Comparison of ENCODE assay signal across 24 mouse cellular contexts in the genomic region with DNA sequence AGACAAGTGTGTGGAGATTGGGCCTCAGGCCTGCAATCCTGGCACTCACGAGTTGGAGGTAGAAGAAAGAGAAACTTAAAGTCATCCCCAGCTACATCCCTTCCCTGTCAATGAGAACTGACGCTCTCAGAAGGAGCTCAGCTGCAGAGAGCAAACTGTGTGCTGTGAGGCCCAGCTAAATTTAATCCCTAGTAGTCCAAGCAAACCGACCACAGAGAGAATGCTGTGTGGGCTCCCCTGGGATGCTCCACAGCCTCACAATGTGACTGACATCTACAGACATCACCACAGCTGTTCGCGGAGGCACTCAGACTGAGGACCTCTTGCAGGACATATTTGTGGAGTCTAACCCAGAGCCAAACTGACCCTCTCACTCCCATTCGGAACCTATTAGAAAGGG. TPM values are rescaled to one million over a fixed set of nuclear protein-coding genes. Genes with fewer than 3 reads are reported as not detected.
A peak's percentile ranks its signal among the peaks of the same experiment; 100 is the strongest.
DNase-seq lines count a peak whose midpoint lies in the region; ATAC-seq lines count a peak whose summit lies in the region.
"Had no signal": no experiment of that assay in that cellular context is flagged by ENCODE, and none has a peak within 500 bp of the region (broad histone marks: within the 10 kb centered on the region; RNA-seq: fewer than 3 reads in every experiment).

No protein-coding gene starts in this region.

- no peak overlapping the region for H3K4me3 ChIP-seq in embryonic facial prominence, embryonic 14.5 days (ENCODE audit: low read depth, low read length)
- H3K4me3 ChIP-seq in embryonic facial prominence, embryonic 10.5 days = no peak overlapping the region
- no peak overlapping the region for H3K4me3 ChIP-seq in heart, embryonic 11.5 days (ENCODE audit: low read depth, low read length)
- H3K4me3 ChIP-seq in midbrain, embryonic 12.5 days = no peak overlapping the region
- no peak overlapping the region for H3K4me3 ChIP-seq in midbrain, embryonic 15.5 days
- H3K4me3 ChIP-seq: embryonic facial prominence, embryonic 13.5 days; forebrain, embryonic 13.5 days; forebrain, embryonic 15.5 days had no signal

- no peaks in the 10 kb centered on the region for H3K9me3 ChIP-seq in embryonic facial prominence, embryonic 14.5 days (ENCODE audit: control insufficient read depth, low read length)
- H3K9me3 ChIP-seq in embryonic facial prominence, embryonic 10.5 days = no peaks in the 10 kb centered on the region
- no peaks in the 10 kb centered on the region for H3K9me3 ChIP-seq in heart, embryonic 11.5 days (replicated peaks; ENCODE audit: control insufficient read depth, low read length)
- no peaks in the 10 kb centered on the region for H3K9me3 ChIP-seq in midbrain, embryonic 12.5 days
- H3K9me3 ChIP-seq in midbrain, embryonic 15.5 days = no peaks in the 10 kb centered on the region
- H3K9me3 ChIP-seq: embryonic facial prominence, embryonic 13.5 days; forebrain, embryonic 13.5 days; forebrain, embryonic 15.5 days; G1E had no signal

- no peaks in the 10 kb centered on the region for H3K27me3 ChIP-seq in embryonic facial prominence, embryonic 14.5 days (replicated peaks; ENCODE audit: control insufficient read depth, insufficient read depth, low read length)
- H3K27me3 ChIP-seq in embryonic facial prominence, embryonic 10.5 days (replicated peaks; ENCODE audit: low read depth, poor library complexity, severe bottlenecking) = no peaks in the 10 kb centered on the region
- no peaks in the 10 kb centered on the region for H3K27me3 ChIP-seq in heart, embryonic 11.5 days (ENCODE audit: control insufficient read depth, insufficient read depth, low read length)
- no peaks in the 10 kb centered on the region for H3K27me3 ChIP-seq in midbrain, embryonic 12.5 days
- no peaks in the 10 kb centered on the region for H3K27me3 ChIP-seq in midbrain, embryonic 15.5 days (replicated peaks)
- H3K27me3 ChIP-seq: CH12.LX; embryonic facial prominence, embryonic 13.5 days; forebrain, embryonic 13.5 days; forebrain, embryonic 15.5 days; Patski had no signal

- H3K9ac ChIP-seq in embryonic facial prominence, embryonic 14.5 days (ENCODE audit: low read depth, low read length) = no peak overlapping the region
- no peak overlapping the region for H3K9ac ChIP-seq in heart, embryonic 11.5 days (ENCODE audit: low read depth, low read length)
- no peak overlapping the region for H3K9ac ChIP-seq in midbrain, embryonic 12.5 days (replicated peaks)
- H3K9ac ChIP-seq in midbrain, embryonic 15.5 days = no peak overlapping the region
- H3K9ac ChIP-seq: embryonic facial prominence, embryonic 13.5 days; forebrain, embryonic 13.5 days; forebrain, embryonic 15.5 days; forebrain, postnatal 0 days had no signal

- WGBS in embryonic facial prominence, embryonic 14.5 days = 76% methylated on average over 6 of the region's 6 CpGs
- 87% methylated on average over 6 of the region's 6 CpGs for WGBS in embryonic facial prominence, embryonic 10.5 days
- WGBS in heart, embryonic 11.5 days (ENCODE audit: insufficient replicate concordance) = 82% methylated on average over 6 of the region's 6 CpGs
- WGBS in midbrain, embryonic 12.5 days = 83% methylated on average over 6 of the region's 6 CpGs
- WGBS in midbrain, embryonic 15.5 days = 82% methylated on average over 6 of the region's 6 CpGs

- no peaks in the 10 kb centered on the region for H3K4me1 ChIP-seq in embryonic facial prominence, embryonic 14.5 days (ENCODE audit: control insufficient read depth, insufficient read depth, low read length)
- H3K4me1 ChIP-seq in embryonic facial prominence, embryonic 10.5 days = no peaks in the 10 kb centered on the region
- H3K4me1 ChIP-seq in heart, embryonic 11.5 days (ENCODE audit: control insufficient read depth, insufficient read depth, low read length) = no peaks in the 10 kb centered on the region
- no peaks in the 10 kb centered on the region for H3K4me1 ChIP-seq in midbrain, embryonic 12.5 days
- no peaks in the 10 kb centered on the region for H3K4me1 ChIP-seq in midbrain, embryonic 15.5 days
- H3K4me1 ChIP-seq: embryonic facial prominence, embryonic 13.5 days; forebrain, embryonic 13.5 days; forebrain, embryonic 15.5 days had no signal

- peak; percentile 10 for DNase-seq in embryonic facial prominence, embryonic 14.5 days (ENCODE audit: low spot score)
- DNase-seq in embryonic facial prominence, embryonic 10.5 days (ENCODE audit: low spot score) = no peak
- peak; percentile 75 for DNase-seq in heart, adult 11 months
- DNase-seq: adrenal gland, adult 8-10 months; adrenal gland, postnatal 14 days; adrenal gland, postnatal 36 days; B cell, adult 2 months; cerebellum, adult 11-12 months; cerebellum, adult 2 months; cerebellum, adult 9-10 months; cerebellum, postnatal 10 days; cerebellum, postnatal 25 days; forebrain, postnatal 0 days had no signal

- H3K36me3 ChIP-seq in embryonic facial prominence, embryonic 14.5 days (ENCODE audit: control insufficient read depth, insufficient read depth, low read length) = peaks cover 57% of the 10 kb centered on the region
- H3K36me3 ChIP-seq in embryonic facial prominence, embryonic 10.5 days (replicated peaks) = peaks cover 69% of the 10 kb centered on the region
- peaks cover 12% of the 10 kb centered on the region for H3K36me3 ChIP-seq in heart, embryonic 11.5 days (ENCODE audit: control insufficient read depth, insufficient read depth, low read length)
- peaks cover 44% of the 10 kb centered on the region for H3K36me3 ChIP-seq in midbrain, embryonic 12.5 days
- peaks cover 23% of the 10 kb centered on the region for H3K36me3 ChIP-seq in midbrain, embryonic 15.5 days (replicated peaks)

- H3K4me2 ChIP-seq in embryonic facial prominence, embryonic 14.5 days (ENCODE audit: low read depth, low read length) = no peak overlapping the region
- H3K4me2 ChIP-seq in heart, embryonic 11.5 days = no peak overlapping the region
- H3K4me2 ChIP-seq in midbrain, embryonic 12.5 days (replicated peaks) = no peak overlapping the region
- H3K4me2 ChIP-seq in midbrain, embryonic 15.5 days = no peak overlapping the region
- H3K4me2 ChIP-seq: embryonic facial prominence, embryonic 13.5 days; forebrain, embryonic 13.5 days; forebrain, embryonic 15.5 days had no signal

- no peak; the same call in 1 of the 2 replicates for ATAC-seq in embryonic facial prominence, embryonic 14.5 days (ENCODE audit: low read depth)
- no peak for ATAC-seq in heart, embryonic 11.5 days (replicated peaks; ENCODE audit: insufficient number of reproducible peaks, low FRiP score, low TSS enrichment)
- ATAC-seq in midbrain, embryonic 12.5 days (ENCODE audit: low FRiP score, low read depth) = 0 out of 2 replicates have a peak, but pooled peaks have one; percentile 19
- ATAC-seq in midbrain, embryonic 15.5 days (replicated peaks) = no peak
- ATAC-seq: activated CD4-positive, CD25-positive, alpha-beta regulatory T cell, adult 4 months; CD4-positive, CD25-positive, alpha-beta regulatory T cell, adult 4 months; forebrain, embryonic 13.5 days; forebrain, embryonic 15.5 days; forebrain, postnatal 0 days; Patski had no signal

- H3K27ac ChIP-seq in embryonic facial prominence, embryonic 14.5 days (replicated peaks; ENCODE audit: low read depth, low read length) = no peak overlapping the region
- H3K27ac ChIP-seq in embryonic facial prominence, embryonic 10.5 days (replicated peaks) = no peak overlapping the region
- no peak overlapping the region for H3K27ac ChIP-seq in heart, embryonic 11.5 days (ENCODE audit: low read depth, low read length)
- H3K27ac ChIP-seq in midbrain, embryonic 12.5 days (replicated peaks) = no peak overlapping the region
- H3K27ac ChIP-seq in midbrain, embryonic 15.5 days = no peak overlapping the region
- H3K27ac ChIP-seq: embryonic facial prominence, embryonic 13.5 days; forebrain, embryonic 13.5 days; forebrain, embryonic 15.5 days had no signal

RNA-seq across cellular contexts. Expression of a gene that starts 54.3 kb away (rescaled TPM):
- 41.4 and 41.9 TPM in 2 replicates for polyA plus RNA-seq in embryonic facial prominence, embryonic 14.5 days (2014; fragmentation: Nextera tagmentation; extraction: Ambion mirVana)
- 32.6 and 32.7 TPM in 2 replicates for polyA plus RNA-seq in embryonic facial prominence, embryonic 10.5 days (2016; fragmentation: Nextera tagmentation; extraction: Ambion mirVana)
- 26.4 and 39.4 TPM in 2 replicates for polyA plus RNA-seq in heart, embryonic 11.5 days (2014; fragmentation: Nextera tagmentation; extraction: Ambion mirVana)
- 50.3 and 51.5 TPM in 2 replicates for polyA plus RNA-seq in midbrain, embryonic 12.5 days (2016; fragmentation: Nextera tagmentation; extraction: Ambion mirVana)
- polyA plus RNA-seq in midbrain, embryonic 15.5 days (2015; fragmentation: Nextera tagmentation; extraction: Ambion mirVana) = 38.0 and 42.7 TPM in 2 replicates
